Mouse (Mus musculus) testis, adult 2 months (tissue): Measurements from ENCODE around the gene Bud23. TPM values are rescaled to one million over a fixed set of nuclear protein-coding genes. Genes with fewer than 3 reads are reported as not detected.

Source experiments
- H3K27ac ChIP-seq: fragments of 200-500 bp; 2 replicates; pipeline ENCODE4 v1.5.1; 2012; ENCODE audit warnings: low read depth, low read length; ENCODE audit not compliant: control insufficient read depth, insufficient read depth
- H3K27me3 ChIP-seq: fragments of 200-500 bp; 2 replicates; pipeline ENCODE4 v1.6.1; 2012; ENCODE audit warnings: mild to moderate bottlenecking, low read length, moderate library complexity; ENCODE audit not compliant: control insufficient read depth, insufficient read depth
- H3K36me3 ChIP-seq: fragments of 200-500 bp; 2 replicates; pipeline ENCODE4 v1.6.1; 2012; ENCODE audit warnings: mild to moderate bottlenecking, low read length; ENCODE audit not compliant: control insufficient read depth, insufficient read depth
- H3K4me1 ChIP-seq: fragments of 200-500 bp; 2 replicates; pipeline ENCODE4 v1.6.1; 2012; ENCODE audit warnings: low read length; ENCODE audit not compliant: control insufficient read depth, insufficient read depth
- H3K4me3 ChIP-seq: fragments of 200-500 bp; 2 replicates; pipeline ENCODE4 v1.5.1; 2012; ENCODE audit warnings: low read depth, mild to moderate bottlenecking, low read length, moderate library complexity, mixed read lengths; ENCODE audit not compliant: control insufficient read depth
- CTCF ChIP-seq: fragments of 200-500 bp; IDR thresholded peaks from 2 replicates; pipeline ENCODE4 v1.5.1; 2012; ENCODE audit warnings: low read depth, mild to moderate bottlenecking, inconsistent platforms, low read length, moderate library complexity; ENCODE audit not compliant: control insufficient read depth, insufficient read depth, insufficient replicate concordance
- POLR2A ChIP-seq: fragments of 200-500 bp; IDR thresholded peaks from 2 replicates; pipeline ENCODE4 v1.6.1; 2012; ENCODE audit warnings: low read depth, mild to moderate bottlenecking, inconsistent platforms, low read length, moderate library complexity; ENCODE audit not compliant: control insufficient read depth
- polyA plus RNA-seq: library from polyadenylated mRNA; depleted of rRNA; stranded (reverse); fragments of >200 nt; gene quantifications from 2 replicates; pipeline ENCODE4 v1.2.3, GENCODE M21; 2012

Bud23 gene
- polyA plus RNA-seq, 1 experiment = 42.9 TPM

- Histone ChIP-seq H3K27ac (no peak overlapping the region), H3K36me3 (no peaks in the 10 kb centered on the region), H3K4me1 (peaks cover 24% of the 10 kb centered on the region), H3K27me3 (no peaks in the 10 kb centered on the region), H3K4me3 (no peak overlapping the region)
- TF ChIP-seq CTCF (peak; percentile 30; the same call in 1 of the 2 replicates), POLR2A (no peak)
Observed at GRCm38 (mm10) chr5:135103999-135104660, 39.4 kb upstream of the Bud23 start.

GRCm38 (mm10) chr5:135100981-135101380, 36.2 kb upstream of the Bud23 start:
- H3K4me1 ChIP-seq = no peaks in the 10 kb centered on the region
- H3K4me3 ChIP-seq = no peak overlapping the region
- TF ChIP-seq POLR2A (no peak), CTCF (no peak)

GRCm38 (mm10) chr5:135089653-135090052, 24.9 kb upstream of the Bud23 start, which contains the start of gene Mlxipl:
TSS of gene Mlxipl (plus strand) at chr5:135089890.
- TF ChIP-seq POLR2A (no peak), CTCF (no peak)
- Histone ChIP-seq H3K4me3 (peak within 1 kb of the TSS; percentile 58), H3K27me3 (no peaks in the 10 kb centered on the region), H3K36me3 (no peaks in the 10 kb centered on the region), H3K27ac (no peak within 1 kb of the TSS), H3K4me1 (peaks cover 8% of the 10 kb centered on the region)

More at GRCm38 (mm10) chr5:135100981-135101380, 36.2 kb upstream of the Bud23 start:
- Histone ChIP-seq H3K36me3 (no peaks in the 10 kb centered on the region), H3K27ac (no peak overlapping the region), H3K27me3 (no peaks in the 10 kb centered on the region)

GRCm38 (mm10) chr5:135086871-135087270, 22.1 kb upstream of the Bud23 start:
- H3K36me3 ChIP-seq = no peaks in the 10 kb centered on the region
- H3K4me3 ChIP-seq = no peak overlapping the region
- TF ChIP-seq CTCF (no peak), POLR2A (no peak)
- H3K27ac ChIP-seq = no peak overlapping the region
- H3K27me3 ChIP-seq = no peaks in the 10 kb centered on the region
- H3K4me1 ChIP-seq = peaks cover 8% of the 10 kb centered on the region

- no peaks in the 10 kb centered on the region for H3K27me3 ChIP-seq
- H3K4me3 ChIP-seq = no peak overlapping the region
- no peaks in the 10 kb centered on the region for H3K36me3 ChIP-seq
- TF ChIP-seq POLR2A = no peak
- no peak for TF ChIP-seq CTCF
- no peak overlapping the region for H3K27ac ChIP-seq
- peaks cover 12% of the 10 kb centered on the region for H3K4me1 ChIP-seq
Observed at GRCm38 (mm10) chr5:135080539-135080938, 15.8 kb upstream of the Bud23 start.

GRCm38 (mm10) chr5:135079578-135079977, 14.8 kb upstream of the Bud23 start:
- Histone ChIP-seq H3K27ac (no peak overlapping the region), H3K4me1 (peaks cover 12% of the 10 kb centered on the region), H3K36me3 (no peaks in the 10 kb centered on the region), H3K4me3 (no peak overlapping the region), H3K27me3 (no peaks in the 10 kb centered on the region)
- TF ChIP-seq CTCF (no peak), POLR2A (no peak)

- Histone ChIP-seq H3K4me3 (peak overlapping the region; percentile 78), H3K36me3 (no peaks in the 10 kb centered on the region), H3K27ac (no peak overlapping the region), H3K27me3 (no peaks in the 10 kb centered on the region), H3K4me1 (peaks cover 12% of the 10 kb centered on the region)
- no peak for TF ChIP-seq POLR2A
- no peak; the same call in 1 of the 2 replicates for TF ChIP-seq CTCF
Observed at GRCm38 (mm10) chr5:135078482-135078810, 13.7 kb upstream of the Bud23 start.
